Comparison of ENCODE assay signal across 22 mouse cellular contexts in genomic region chr12:41838334-41838847, GRCm38 (mm10).
A peak's percentile ranks its signal among the peaks of the same experiment; 100 is the strongest.
DNase-seq lines count a peak whose midpoint lies in the region; ATAC-seq and TF ChIP-seq lines count a peak whose summit lies in the region.
"Had no signal": no experiment of that assay in that cellular context is flagged by ENCODE, and none has a peak within 500 bp of the region (broad histone marks: within the 10 kb centered on the region; RNA-seq: fewer than 3 reads in every experiment).

No protein-coding gene starts in this region.

- DNase-seq in heart, adult 8-10 months (ENCODE audit: low spot score) = peak; percentile 21
- DNase-seq in heart, postnatal 4 days = no peak
- peak; percentile 20 for DNase-seq in kidney, postnatal 0 days (ENCODE audit: low spot score)
- DNase-seq in midbrain, embryonic 11.5 days (ENCODE audit: low spot score, missing footprints) = peak; percentile 54
- no peak for DNase-seq in hindbrain, postnatal 0 days (ENCODE audit: low spot score)
- no peak for DNase-seq in gastrocnemius, adult 2 months
- DNase-seq: adrenal gland, adult 2 months; cerebellum, adult 11 months; cerebellum, adult 9-11 months; gastrocnemius, postnatal 10 days; kidney, adult 8-10 months; kidney, postnatal 4 days; thymus, postnatal 25 days had no signal

- H3K27ac ChIP-seq in kidney, postnatal 0 days = no peak overlapping the region
- no peak overlapping the region for H3K27ac ChIP-seq in kidney, embryonic 16.5 days (ENCODE audit: low read length)
- no peak overlapping the region for H3K27ac ChIP-seq in midbrain, embryonic 11.5 days (ENCODE audit: low read depth, low read length)
- no peak overlapping the region for H3K27ac ChIP-seq in midbrain, embryonic 13.5 days
- H3K27ac ChIP-seq in hindbrain, postnatal 0 days = no peak overlapping the region
- no peak overlapping the region for H3K27ac ChIP-seq in gastrocnemius, adult 2 months
- H3K27ac ChIP-seq: embryonic facial prominence, embryonic 12.5 days; hindbrain, embryonic 12.5 days; limb, embryonic 15.5 days; liver, embryonic 14.5 days; stomach, embryonic 15.5 days had no signal

- no peaks in the 10 kb centered on the region for H3K9me3 ChIP-seq in kidney, postnatal 0 days (replicated peaks; ENCODE audit: low read length)
- no peaks in the 10 kb centered on the region for H3K9me3 ChIP-seq in kidney, embryonic 16.5 days (ENCODE audit: low read length)
- H3K9me3 ChIP-seq in midbrain, embryonic 11.5 days (ENCODE audit: control insufficient read depth, low read length) = no peaks in the 10 kb centered on the region
- no peaks in the 10 kb centered on the region for H3K9me3 ChIP-seq in midbrain, embryonic 13.5 days
- no peaks in the 10 kb centered on the region for H3K9me3 ChIP-seq in hindbrain, postnatal 0 days (ENCODE audit: low read length)
- H3K9me3 ChIP-seq: embryonic facial prominence, embryonic 12.5 days; hindbrain, embryonic 12.5 days; limb, embryonic 15.5 days; stomach, embryonic 15.5 days had no signal

- WGBS in kidney, postnatal 0 days = 59% methylated on average over 6 of the region's 6 CpGs
- 70% methylated on average over 6 of the region's 6 CpGs for WGBS in kidney, embryonic 16.5 days
- WGBS in midbrain, embryonic 11.5 days = 80% methylated on average over 6 of the region's 6 CpGs
- 79% methylated on average over 6 of the region's 6 CpGs for whole genome bisulfite sequencing in midbrain, embryonic 13.5 days
- WGBS in hindbrain, postnatal 0 days = 62% methylated on average over 6 of the region's 6 CpGs

- no peaks in the 10 kb centered on the region for H3K36me3 ChIP-seq in kidney, postnatal 0 days (ENCODE audit: insufficient read depth, low read length)
- no peaks in the 10 kb centered on the region for H3K36me3 ChIP-seq in kidney, embryonic 16.5 days (ENCODE audit: insufficient read depth, low read length)
- no peaks in the 10 kb centered on the region for H3K36me3 ChIP-seq in midbrain, embryonic 11.5 days (ENCODE audit: control insufficient read depth, insufficient read depth, low read length)
- no peaks in the 10 kb centered on the region for H3K36me3 ChIP-seq in midbrain, embryonic 13.5 days
- H3K36me3 ChIP-seq in hindbrain, postnatal 0 days (ENCODE audit: insufficient read depth, low read length) = no peaks in the 10 kb centered on the region
- H3K36me3 ChIP-seq: embryonic facial prominence, embryonic 12.5 days; hindbrain, embryonic 12.5 days; limb, embryonic 15.5 days; stomach, embryonic 15.5 days had no signal

- no peak overlapping the region for H3K4me2 ChIP-seq in kidney, postnatal 0 days (ENCODE audit: low read length)
- H3K4me2 ChIP-seq in kidney, embryonic 16.5 days (replicated peaks; ENCODE audit: low read depth, low read length) = no peak overlapping the region
- H3K4me2 ChIP-seq in midbrain, embryonic 11.5 days = no peak overlapping the region
- H3K4me2 ChIP-seq in midbrain, embryonic 13.5 days (replicated peaks) = no peak overlapping the region
- H3K4me2 ChIP-seq in hindbrain, postnatal 0 days (ENCODE audit: low read depth, low read length) = no peak overlapping the region
- H3K4me2 ChIP-seq: embryonic facial prominence, embryonic 12.5 days; hindbrain, embryonic 12.5 days; limb, embryonic 15.5 days; stomach, embryonic 15.5 days had no signal

- H3K4me3 ChIP-seq in kidney, postnatal 0 days (replicated peaks; ENCODE audit: low read depth, low read length) = no peak overlapping the region
- no peak overlapping the region for H3K4me3 ChIP-seq in kidney, embryonic 16.5 days (ENCODE audit: low read length)
- H3K4me3 ChIP-seq in midbrain, embryonic 11.5 days (ENCODE audit: low read depth, low read length) = no peak overlapping the region
- H3K4me3 ChIP-seq in midbrain, embryonic 13.5 days (replicated peaks) = no peak overlapping the region
- H3K4me3 ChIP-seq in hindbrain, postnatal 0 days (ENCODE audit: low read length) = no peak overlapping the region
- no peak overlapping the region for H3K4me3 ChIP-seq in gastrocnemius, adult 2 months
- H3K4me3 ChIP-seq: embryonic facial prominence, embryonic 12.5 days; hindbrain, embryonic 12.5 days; limb, embryonic 15.5 days; stomach, embryonic 15.5 days had no signal

- H3K4me1 ChIP-seq in kidney, postnatal 0 days (replicated peaks; ENCODE audit: insufficient read depth, low read length) = no peaks in the 10 kb centered on the region
- no peaks in the 10 kb centered on the region for H3K4me1 ChIP-seq in kidney, embryonic 16.5 days (ENCODE audit: insufficient read depth, low read length)
- H3K4me1 ChIP-seq in midbrain, embryonic 11.5 days (ENCODE audit: control insufficient read depth, insufficient read depth, low read length) = no peaks in the 10 kb centered on the region
- peaks cover 6% of the 10 kb centered on the region for H3K4me1 ChIP-seq in midbrain, embryonic 13.5 days (replicated peaks)
- no peaks in the 10 kb centered on the region for H3K4me1 ChIP-seq in hindbrain, postnatal 0 days (ENCODE audit: insufficient read depth, low read length)
- H3K4me1 ChIP-seq: embryonic facial prominence, embryonic 12.5 days; hindbrain, embryonic 12.5 days; limb, embryonic 15.5 days; stomach, embryonic 15.5 days had no signal

- H3K9ac ChIP-seq in kidney, postnatal 0 days (ENCODE audit: low read depth, low read length) = no peak overlapping the region
- H3K9ac ChIP-seq in kidney, embryonic 16.5 days (replicated peaks; ENCODE audit: low read length) = no peak overlapping the region
- H3K9ac ChIP-seq in midbrain, embryonic 11.5 days (ENCODE audit: low read length) = no peak overlapping the region
- H3K9ac ChIP-seq in midbrain, embryonic 13.5 days (replicated peaks) = no peak overlapping the region
- H3K9ac ChIP-seq in hindbrain, postnatal 0 days (replicated peaks; ENCODE audit: low read length) = no peak overlapping the region
- H3K9ac ChIP-seq: embryonic facial prominence, embryonic 12.5 days; hindbrain, embryonic 12.5 days; limb, embryonic 15.5 days; liver, embryonic 14.5 days; stomach, embryonic 15.5 days had no signal

- H3K27me3 ChIP-seq in kidney, postnatal 0 days (ENCODE audit: insufficient read depth, low read length) = no peaks in the 10 kb centered on the region
- H3K27me3 ChIP-seq in kidney, embryonic 16.5 days (ENCODE audit: insufficient read depth, low read length) = no peaks in the 10 kb centered on the region
- H3K27me3 ChIP-seq in midbrain, embryonic 11.5 days (ENCODE audit: control insufficient read depth, insufficient read depth, low read length) = no peaks in the 10 kb centered on the region
- H3K27me3 ChIP-seq in midbrain, embryonic 13.5 days = no peaks in the 10 kb centered on the region
- no peaks in the 10 kb centered on the region for H3K27me3 ChIP-seq in hindbrain, postnatal 0 days (ENCODE audit: insufficient read depth, low read length)
- H3K27me3 ChIP-seq: embryonic facial prominence, embryonic 12.5 days; hindbrain, embryonic 12.5 days; limb, embryonic 15.5 days; stomach, embryonic 15.5 days had no signal

- no peak for TF ChIP-seq CTCF in kidney, postnatal 0 days (IDR thresholded peaks at IDR 0.05; ENCODE audit: low read depth)
- TF ChIP-seq CTCF in hindbrain, postnatal 0 days (IDR thresholded peaks at IDR 0.05; ENCODE audit: low read depth) = no peak
- no peak for TF ChIP-seq CTCF in gastrocnemius, adult 2 months (IDR thresholded peaks at IDR 0.05)

- ATAC-seq in kidney, postnatal 0 days (replicated peaks; ENCODE audit: low FRiP score, low read depth) = no peak
- ATAC-seq in kidney, embryonic 16.5 days (ENCODE audit: low FRiP score, low TSS enrichment) = no peak
- no peak for ATAC-seq in midbrain, embryonic 11.5 days (ENCODE audit: low FRiP score)
- no peak for ATAC-seq in midbrain, embryonic 13.5 days
- no peak for ATAC-seq in hindbrain, postnatal 0 days
- ATAC-seq: CD4-positive, CD25-positive, alpha-beta regulatory T cell, adult 4 months; forebrain, embryonic 14.5 days had no signal

- intact Hi-C loops in gastrocnemius, adult 2 months (cut with DNase I) = no loop called here

Comparison
In these comparisons a context has a peak if more than half of its experiments do, and no peak if none do; other contexts are left out.
1. DNase-seq: peak in heart, adult 8-10 months (single experiment), kidney, postnatal 0 days (single experiment) and midbrain, embryonic 11.5 days (single experiment); none in heart, postnatal 4 days (single experiment), hindbrain, postnatal 0 days (single experiment) and gastrocnemius, adult 2 months (single experiment).